Mouse (Mus musculus): Measurements from ENCODE around the gene Stip1. TPM values are rescaled to one million over a fixed set of nuclear protein-coding genes. Genes with fewer than 3 reads are reported as not detected.

The Stip1 gene
- polyA plus RNA-seq, 1 experiment from 2014 or later = 175 TPM

- Histone ChIP-seq H3K9ac (ENCODE audit: low read length) (no peak overlapping the region), H3K36me3 (ENCODE audit: control insufficient read depth, insufficient read depth, low read length) (no peaks in the 10 kb centered on the region), H3K27me3 (ENCODE audit: control insufficient read depth, insufficient read depth, low read length) (peaks cover 17% of the 10 kb centered on the region), H3K9me3 (ENCODE audit: control insufficient read depth, low read length) (no peaks in the 10 kb centered on the region), H3K4me1 (ENCODE audit: control insufficient read depth in 2 of 2, insufficient read depth in 2 of 2, low read length in 2 of 2) (peaks cover 20 to 21% of the 10 kb centered on the region in 2 experiments), H3K4me2 (ENCODE audit: low read length) (no peak overlapping the region), H3K4me3 (ENCODE audit: control insufficient read depth in 1 of 2, insufficient read depth in 1 of 2, low read depth in 1 of 2, low read length in 2 of 2) (no peak overlapping the region), H3K27ac (replicated peaks in 1 of 2; ENCODE audit: control insufficient read depth in 1 of 2, insufficient read depth in 1 of 2, low read depth in 2 of 2, low read length in 2 of 2) (no peak overlapping the region)
- ATAC-seq (ENCODE audit: insufficient number of reproducible peaks, insufficient read depth, low FRiP score, low read depth) = no peak
- WGBS = 9% methylated on average over 14 of the region's 14 CpGs
These were observed 28.4 kb upstream of the Stip1 start for GRCm38 (mm10) chr19:7068136-7068535.

GRCm38 (mm10) chr19:7067344-7068050, 27.7 kb upstream of the Stip1 start:
- H3K9ac ChIP-seq (ENCODE audit: low read length) = no peak overlapping the region
- 41% methylated on average over 20 of the region's 20 CpGs for WGBS
- H3K36me3 ChIP-seq (ENCODE audit: control insufficient read depth, insufficient read depth, low read length) = no peaks in the 10 kb centered on the region
- H3K9me3 ChIP-seq (ENCODE audit: control insufficient read depth, low read length) = no peaks in the 10 kb centered on the region
- H3K27ac ChIP-seq (replicated peaks in 1 of 2; ENCODE audit: control insufficient read depth in 1 of 2, insufficient read depth in 1 of 2, low read depth in 2 of 2, low read length in 2 of 2) = no peak overlapping the region
- no peak overlapping the region for H3K4me3 ChIP-seq (ENCODE audit: control insufficient read depth in 1 of 2, insufficient read depth in 1 of 2, low read depth in 1 of 2, low read length in 2 of 2)
- peaks cover 18 to 21% of the 10 kb centered on the region in 2 experiments for H3K4me1 ChIP-seq (ENCODE audit: control insufficient read depth in 2 of 2, insufficient read depth in 2 of 2, low read length in 2 of 2)
- peaks cover 17% of the 10 kb centered on the region for H3K27me3 ChIP-seq (ENCODE audit: control insufficient read depth, insufficient read depth, low read length)
- no peak for ATAC-seq (ENCODE audit: insufficient number of reproducible peaks, insufficient read depth, low FRiP score, low read depth)
- H3K4me2 ChIP-seq (ENCODE audit: low read length) = no peak overlapping the region

GRCm38 (mm10) chr19:7066828-7067342, 27.1 kb upstream of the Stip1 start:
- ATAC-seq (ENCODE audit: insufficient number of reproducible peaks, insufficient read depth, low FRiP score, low read depth) = no peak
- Histone ChIP-seq H3K4me3 (ENCODE audit: control insufficient read depth in 1 of 2, insufficient read depth in 1 of 2, low read depth in 1 of 2, low read length in 2 of 2) (no peak overlapping the region), H3K9me3 (ENCODE audit: control insufficient read depth, low read length) (no peaks in the 10 kb centered on the region), H3K36me3 (ENCODE audit: control insufficient read depth, insufficient read depth, low read length) (no peaks in the 10 kb centered on the region), H3K4me2 (ENCODE audit: low read length) (peak overlapping the region; percentile 20; the same call in 1 of the 2 replicates), H3K4me1 (ENCODE audit: control insufficient read depth in 2 of 2, insufficient read depth in 2 of 2, low read length in 2 of 2) (peaks cover 18 to 21% of the 10 kb centered on the region in 2 experiments), H3K27me3 (ENCODE audit: control insufficient read depth, insufficient read depth, low read length) (peaks cover 17% of the 10 kb centered on the region), H3K9ac (ENCODE audit: low read length) (no peak overlapping the region), H3K27ac (replicated peaks in 1 of 2; ENCODE audit: control insufficient read depth in 1 of 2, insufficient read depth in 1 of 2, low read depth in 2 of 2, low read length in 2 of 2) (no peak overlapping the region)
- 45% methylated on average over 7 of the region's 8 CpGs for WGBS

- Histone ChIP-seq H3K9me3 (ENCODE audit: control insufficient read depth, low read length) (no peaks in the 10 kb centered on the region), H3K27me3 (ENCODE audit: control insufficient read depth, insufficient read depth, low read length) (peaks cover 17% of the 10 kb centered on the region), H3K4me2 (ENCODE audit: low read length) (peak overlapping the region; percentile 20; the same call in 1 of the 2 replicates), H3K4me1 (ENCODE audit: control insufficient read depth in 2 of 2, insufficient read depth in 2 of 2, low read length in 2 of 2) (peaks cover 18 to 21% of the 10 kb centered on the region in 2 experiments), H3K4me3 (ENCODE audit: control insufficient read depth in 1 of 2, insufficient read depth in 1 of 2, low read depth in 1 of 2, low read length in 2 of 2) (no peak overlapping the region), H3K9ac (ENCODE audit: low read length) (peak overlapping the region; percentile 42; the same call in 1 of the 2 replicates), H3K36me3 (ENCODE audit: control insufficient read depth, insufficient read depth, low read length) (no peaks in the 10 kb centered on the region), H3K27ac (replicated peaks in 1 of 2; ENCODE audit: control insufficient read depth in 1 of 2, insufficient read depth in 1 of 2, low read depth in 2 of 2, low read length in 2 of 2) (no peak overlapping the region)
- peak; percentile 24 for ATAC-seq (ENCODE audit: insufficient number of reproducible peaks, insufficient read depth, low FRiP score, low read depth)
- WGBS = 35% methylated on average over 15 of the region's 15 CpGs
These were observed 26.5 kb upstream of the Stip1 start for GRCm38 (mm10) chr19:7066034-7066827.

- H3K4me1 ChIP-seq (ENCODE audit: control insufficient read depth in 2 of 2, insufficient read depth in 2 of 2, low read length in 2 of 2) = peaks cover 12 to 13% of the 10 kb centered on the region in 2 experiments
- no peaks in the 10 kb centered on the region for H3K9me3 ChIP-seq (ENCODE audit: control insufficient read depth, low read length)
- H3K4me3 ChIP-seq (ENCODE audit: control insufficient read depth in 1 of 2, insufficient read depth in 1 of 2, low read depth in 1 of 2, low read length in 2 of 2) = no peak overlapping the region
- WGBS = 5% methylated on average over 3 of the region's 3 CpGs
- no peak overlapping the region for H3K4me2 ChIP-seq (ENCODE audit: low read length)
- no peak overlapping the region for H3K9ac ChIP-seq (ENCODE audit: low read length)
- H3K27me3 ChIP-seq (ENCODE audit: control insufficient read depth, insufficient read depth, low read length) = peaks cover 16% of the 10 kb centered on the region
- no peak overlapping the region for H3K27ac ChIP-seq (replicated peaks in 1 of 2; ENCODE audit: control insufficient read depth in 1 of 2, insufficient read depth in 1 of 2, low read depth in 2 of 2, low read length in 2 of 2)
- no peak for ATAC-seq (ENCODE audit: insufficient number of reproducible peaks, insufficient read depth, low FRiP score, low read depth)
- no peaks in the 10 kb centered on the region for H3K36me3 ChIP-seq (ENCODE audit: control insufficient read depth, insufficient read depth, low read length)
These were observed 24.8 kb upstream of the Stip1 start for GRCm38 (mm10) chr19:7064571-7064970.

GRCm38 (mm10) chr19:7062916-7063315, 23.1 kb upstream of the Stip1 start:
- H3K4me3 ChIP-seq (ENCODE audit: control insufficient read depth in 1 of 2, insufficient read depth in 1 of 2, low read depth in 1 of 2, low read length in 2 of 2) = no peak overlapping the region
- H3K27ac ChIP-seq (replicated peaks in 1 of 2; ENCODE audit: control insufficient read depth in 1 of 2, insufficient read depth in 1 of 2, low read depth in 2 of 2, low read length in 2 of 2) = no peak overlapping the region
- no peaks in the 10 kb centered on the region for H3K36me3 ChIP-seq (ENCODE audit: control insufficient read depth, insufficient read depth, low read length)
- peaks cover 8% of the 10 kb centered on the region; the same call in 1 of the 2 replicates for H3K27me3 ChIP-seq (ENCODE audit: control insufficient read depth, insufficient read depth, low read length)
- no peaks in the 10 kb centered on the region for H3K9me3 ChIP-seq (ENCODE audit: control insufficient read depth, low read length)
- no peak for ATAC-seq (ENCODE audit: insufficient number of reproducible peaks, insufficient read depth, low FRiP score, low read depth)
- H3K4me2 ChIP-seq (ENCODE audit: low read length) = no peak overlapping the region
- H3K9ac ChIP-seq (ENCODE audit: low read length) = no peak overlapping the region
- peaks cover 18 to 21% of the 10 kb centered on the region in 2 experiments for H3K4me1 ChIP-seq (ENCODE audit: control insufficient read depth in 2 of 2, insufficient read depth in 2 of 2, low read length in 2 of 2)
- 83% methylated on average over 8 of the region's 8 CpGs for WGBS

GRCm38 (mm10) chr19:7062110-7062509, 22.3 kb upstream of the Stip1 start:
- H3K27ac ChIP-seq (replicated peaks in 1 of 2; ENCODE audit: control insufficient read depth in 1 of 2, insufficient read depth in 1 of 2, low read depth in 2 of 2, low read length in 2 of 2) = no peak overlapping the region
- ATAC-seq (ENCODE audit: insufficient number of reproducible peaks, insufficient read depth, low FRiP score, low read depth) = no peak
- H3K27me3 ChIP-seq (ENCODE audit: control insufficient read depth, insufficient read depth, low read length) = no peaks in the 10 kb centered on the region
- H3K9me3 ChIP-seq (ENCODE audit: control insufficient read depth, low read length) = no peaks in the 10 kb centered on the region
- H3K4me1 ChIP-seq (ENCODE audit: control insufficient read depth in 2 of 2, insufficient read depth in 2 of 2, low read length in 2 of 2) = peaks cover 23 to 25% of the 10 kb centered on the region in 2 experiments
- H3K9ac ChIP-seq (ENCODE audit: low read length) = no peak overlapping the region
- 84% methylated on average over 5 of the region's 5 CpGs for WGBS
- H3K36me3 ChIP-seq (ENCODE audit: control insufficient read depth, insufficient read depth, low read length) = no peaks in the 10 kb centered on the region
- no peak overlapping the region for H3K4me3 ChIP-seq (ENCODE audit: control insufficient read depth in 1 of 2, insufficient read depth in 1 of 2, low read depth in 1 of 2, low read length in 2 of 2)
- H3K4me2 ChIP-seq (ENCODE audit: low read length) = no peak overlapping the region

Measured in heart, embryonic 14.5 days (tissue).